Mouse (Mus musculus) stomach, embryonic 16.5 days (tissue): Measurements from ENCODE around the gene Phlda2. TPM values are rescaled to one million over a fixed set of nuclear protein-coding genes. Genes with fewer than 3 reads are reported as not detected.

ENCODE experiments used
- ATAC-seq: fragments of 200-750 bp; cut with Nextera tagmentation; 2 replicates; pipeline ENCODE4 v1.8.0; 2017; ENCODE audit warnings: moderate number of reproducible peaks, moderate TSS enrichment; ENCODE audit not compliant: insufficient read depth, low FRiP score
- H3K27ac ChIP-seq: fragments of 300-500 bp; sonication (generic); 2 replicates; pipeline ENCODE4 v1.5.1; 2014; ENCODE audit warnings: low read length
- H3K27me3 ChIP-seq: fragments of 300-500 bp; sonication (generic); 2 replicates; pipeline ENCODE4 v1.6.1; 2014; ENCODE audit warnings: low read length, control low read depth, mixed read lengths; ENCODE audit not compliant: control insufficient read depth, insufficient read depth
- H3K36me3 ChIP-seq: fragments of 300-500 bp; sonication (generic); 2 replicates; pipeline ENCODE4 v1.6.1; 2014; ENCODE audit warnings: low read length; ENCODE audit not compliant: control insufficient read depth, insufficient read depth
- H3K4me1 ChIP-seq: fragments of 300-500 bp; sonication (generic); 2 replicates; pipeline ENCODE4 v1.6.1; 2014; ENCODE audit warnings: low read length, control low read depth, mixed read lengths; ENCODE audit not compliant: control insufficient read depth, insufficient read depth
- H3K4me2 ChIP-seq: fragments of 300-500 bp; sonication (generic); 2 replicates; pipeline ENCODE4 v1.6.1; 2014; ENCODE audit warnings: low read depth, low read length, mixed read lengths
- H3K4me3 ChIP-seq: fragments of 300-500 bp; sonication (generic); replicated peaks from 2 replicates; pipeline ENCODE4 v1.5.1; 2014; ENCODE audit warnings: mild to moderate bottlenecking, low read length
- H3K9ac ChIP-seq: fragments of 300-500 bp; sonication (generic); 2 replicates; pipeline ENCODE4 v1.6.1; 2014; ENCODE audit warnings: low read length
- H3K9me3 ChIP-seq: fragments of 300-500 bp; sonication (generic); replicated peaks from 2 replicates; pipeline ENCODE4 v1.6.1; 2016; ENCODE audit warnings: low read length, control low read depth; ENCODE audit not compliant: control insufficient read depth
- WGBS: fragments of 180-500 bp; shearing (Covaris S2); extraction: QIAGEN DNeasy Blood & Tissue Kit; methylation state at CpG from one replicate; pipeline ENCODE4 v1.1.7; 2014; 5-methylcytosine and 5-hydroxymethylcytosine counted together
- polyA plus RNA-seq: library from polyadenylated mRNA; unstranded; fragments of >200 nt; fragmentation: Nextera tagmentation; extraction: Ambion mirVana; gene quantifications from 2 replicates; pipeline ENCODE4 v1.2.1, GENCODE M21; 2015

Gene Phlda2
- polyA plus RNA-seq, 1 experiment from 2014 or later, result 12.8 TPM

GRCm38 (mm10) chr7:143493616-143494126, 9.3 kb downstream of the Phlda2 start:
- WGBS, result 74% methylated on average over 6 of the region's 6 CpGs
- no peak overlapping the region for H3K27ac ChIP-seq
- no peak overlapping the region for H3K4me2 ChIP-seq
- H3K36me3 ChIP-seq, result no peaks in the 10 kb centered on the region
- no peak overlapping the region for H3K4me3 ChIP-seq
- no peaks in the 10 kb centered on the region for H3K9me3 ChIP-seq
- no peak overlapping the region for H3K9ac ChIP-seq
- ATAC-seq, result no peak
- no peaks in the 10 kb centered on the region for H3K27me3 ChIP-seq
- H3K4me1 ChIP-seq, result no peaks in the 10 kb centered on the region

DNA sequence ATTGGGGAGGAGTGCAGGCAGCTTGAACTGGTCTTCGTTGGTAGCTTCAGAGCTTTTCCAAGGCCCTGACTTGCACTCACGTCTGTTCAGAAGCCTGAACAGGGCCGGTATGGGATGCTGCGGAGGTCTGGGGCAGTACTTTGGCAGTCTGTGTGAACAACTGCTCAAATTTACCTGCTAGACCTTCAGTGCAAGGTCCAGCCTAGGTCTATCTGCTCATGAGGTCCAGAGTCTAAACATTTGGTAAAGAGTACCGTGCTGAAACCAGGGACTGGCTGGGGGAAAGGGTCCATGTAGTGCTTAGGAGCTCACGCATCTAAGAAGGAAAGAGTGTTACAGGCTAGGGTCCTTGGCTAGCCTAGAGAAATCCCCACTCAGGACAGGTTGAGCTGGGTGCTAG, 13.2 kb downstream of the Phlda2 start:
- Histone ChIP-seq H3K27me3 (no peaks in the 10 kb centered on the region), H3K4me2 (no peak overlapping the region), H3K27ac (no peak overlapping the region), H3K9ac (no peak overlapping the region), H3K36me3 (no peaks in the 10 kb centered on the region), H3K4me3 (no peak overlapping the region), H3K4me1 (no peaks in the 10 kb centered on the region), H3K9me3 (no peaks in the 10 kb centered on the region)
- 79% methylated on average over 6 of the region's 6 CpGs for WGBS
- ATAC-seq, result no peak

GRCm38 (mm10) chr7:143482541-143482940, 20.4 kb downstream of the Phlda2 start:
- H3K9ac ChIP-seq, result no peak overlapping the region
- H3K4me2 ChIP-seq, result no peak overlapping the region
- H3K36me3 ChIP-seq, result no peaks in the 10 kb centered on the region
- no peak overlapping the region for H3K27ac ChIP-seq
- no peaks in the 10 kb centered on the region for H3K9me3 ChIP-seq
- H3K4me1 ChIP-seq, result no peaks in the 10 kb centered on the region
- H3K4me3 ChIP-seq, result no peak overlapping the region
- ATAC-seq, result peak; percentile 23; the same call in 1 of the 2 replicates
- no peaks in the 10 kb centered on the region for H3K27me3 ChIP-seq
- 11% methylated on average over 6 of the region's 6 CpGs for WGBS

GRCm38 (mm10) chr7:143481806-143482387, 21.1 kb downstream of the Phlda2 start:
- Histone ChIP-seq H3K27ac (no peak overlapping the region), H3K4me2 (no peak overlapping the region), H3K36me3 (no peaks in the 10 kb centered on the region), H3K9ac (no peak overlapping the region), H3K4me3 (no peak overlapping the region), H3K9me3 (no peaks in the 10 kb centered on the region), H3K27me3 (no peaks in the 10 kb centered on the region), H3K4me1 (no peaks in the 10 kb centered on the region)
- 47% methylated on average over 5 of the region's 5 CpGs for WGBS
- no peak for ATAC-seq

DNA sequence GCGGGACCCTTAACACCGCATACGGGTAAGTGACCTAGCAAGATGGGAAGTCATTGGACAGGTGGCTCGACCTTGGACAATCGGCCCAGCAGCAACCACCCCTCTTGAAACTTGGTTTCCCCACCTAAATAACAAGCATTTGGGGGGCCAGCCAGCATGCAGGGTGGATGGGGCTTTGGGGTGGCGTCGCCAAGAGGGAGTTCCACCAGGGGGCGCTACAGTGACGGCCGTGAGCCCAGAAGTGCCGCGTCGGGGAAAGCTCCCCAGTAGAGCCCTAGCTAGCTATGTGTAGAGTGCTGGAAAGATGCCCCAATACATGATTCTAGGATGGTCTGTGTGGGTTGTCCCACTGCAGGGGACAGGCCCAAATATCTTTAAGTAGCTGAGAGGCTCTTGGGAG, 22.5 kb downstream of the Phlda2 start:
- Histone ChIP-seq H3K9me3 (no peaks in the 10 kb centered on the region), H3K4me3 (no peak overlapping the region), H3K36me3 (no peaks in the 10 kb centered on the region), H3K9ac (no peak overlapping the region), H3K4me1 (no peaks in the 10 kb centered on the region), H3K27me3 (no peaks in the 10 kb centered on the region), H3K4me2 (no peak overlapping the region), H3K27ac (no peak overlapping the region)
- no peak for ATAC-seq
- 29% methylated on average over 13 of the region's 13 CpGs for WGBS

- Histone ChIP-seq H3K9ac (no peak overlapping the region), H3K4me2 (no peak overlapping the region), H3K27ac (no peak overlapping the region), H3K9me3 (no peaks in the 10 kb centered on the region), H3K36me3 (no peaks in the 10 kb centered on the region), H3K4me3 (no peak overlapping the region), H3K27me3 (no peaks in the 10 kb centered on the region), H3K4me1 (peaks cover 6% of the 10 kb centered on the region; the same call in 1 of the 2 replicates)
- 87% methylated on average over 5 of the region's 5 CpGs for WGBS
- no peak for ATAC-seq
These were observed 25.1 kb downstream of the Phlda2 start for GRCm38 (mm10) chr7:143477800-143478199.

GRCm38 (mm10) chr7:143476702-143477335, 26.1 kb downstream of the Phlda2 start:
- no peak for ATAC-seq
- H3K9ac ChIP-seq, result no peak overlapping the region
- 77% methylated on average over 3 of the region's 3 CpGs for WGBS
- H3K4me1 ChIP-seq, result peaks cover 6% of the 10 kb centered on the region; the same call in 1 of the 2 replicates
- H3K9me3 ChIP-seq, result no peaks in the 10 kb centered on the region
- no peak overlapping the region for H3K4me3 ChIP-seq
- no peak overlapping the region for H3K4me2 ChIP-seq
- H3K27me3 ChIP-seq, result no peaks in the 10 kb centered on the region
- H3K36me3 ChIP-seq, result no peaks in the 10 kb centered on the region
- H3K27ac ChIP-seq, result no peak overlapping the region

DNA sequence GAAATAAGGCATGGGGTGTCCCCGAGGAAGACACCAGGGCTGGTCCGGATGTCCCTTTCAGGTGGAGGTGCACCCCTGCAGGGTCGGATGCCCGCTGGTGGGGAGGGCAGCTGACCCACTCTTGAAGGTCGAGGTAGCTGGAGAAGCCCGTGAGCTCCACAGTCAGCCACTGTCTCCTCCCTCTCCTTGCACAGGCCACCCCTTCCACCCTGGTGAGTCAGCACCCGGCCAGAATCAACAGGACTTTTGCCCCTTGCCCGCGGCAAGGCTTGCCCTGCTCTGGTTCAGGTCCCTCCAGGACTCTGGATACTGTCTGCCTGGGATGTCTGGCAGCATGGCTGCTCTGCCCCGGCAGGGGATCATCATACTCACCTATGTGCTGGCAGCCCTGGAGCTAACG, 27.1 kb downstream of the Phlda2 start:
- H3K4me3 ChIP-seq, result no peak overlapping the region
- no peaks in the 10 kb centered on the region for H3K9me3 ChIP-seq
- H3K27me3 ChIP-seq, result no peaks in the 10 kb centered on the region
- H3K4me2 ChIP-seq, result no peak overlapping the region
- H3K27ac ChIP-seq, result no peak overlapping the region
- H3K4me1 ChIP-seq, result peaks cover 6% of the 10 kb centered on the region; the same call in 1 of the 2 replicates
- no peak overlapping the region for H3K9ac ChIP-seq
- H3K36me3 ChIP-seq, result no peaks in the 10 kb centered on the region
- ATAC-seq, result peak; percentile 35; the same call in 1 of the 2 replicates
- 60% methylated on average over 11 of the region's 11 CpGs for WGBS

DNA sequence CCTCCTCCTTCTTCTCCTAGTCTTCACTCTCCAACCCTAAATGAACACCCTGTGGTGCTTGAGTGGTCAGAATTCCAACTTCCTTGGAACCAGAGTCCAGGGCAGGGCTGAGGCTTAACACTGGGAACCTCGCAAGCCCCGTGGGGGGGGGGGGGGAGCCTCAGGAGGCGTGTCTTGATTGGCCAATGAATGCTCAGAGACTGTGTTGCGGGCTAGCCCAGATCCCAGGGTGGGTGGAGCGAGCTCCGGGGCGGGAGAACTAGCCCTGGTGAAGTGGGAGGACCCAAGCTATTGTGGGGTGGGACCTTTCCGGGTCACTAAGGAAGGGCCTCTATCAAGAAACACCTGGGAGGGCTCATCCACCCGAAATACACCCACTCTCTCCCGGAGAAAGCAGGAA, 28.1 kb downstream of the Phlda2 start:
- H3K36me3 ChIP-seq, result no peaks in the 10 kb centered on the region
- peak overlapping the region; percentile 47 for H3K4me2 ChIP-seq
- no peak overlapping the region for H3K9ac ChIP-seq
- WGBS, result 29% methylated on average over 10 of the region's 10 CpGs
- H3K9me3 ChIP-seq, result no peaks in the 10 kb centered on the region
- no peak overlapping the region for H3K27ac ChIP-seq
- H3K4me1 ChIP-seq, result peaks cover 6% of the 10 kb centered on the region; the same call in 1 of the 2 replicates
- H3K27me3 ChIP-seq, result no peaks in the 10 kb centered on the region
- H3K4me3 ChIP-seq, result no peak overlapping the region
- peak; percentile 38; the same call in 1 of the 2 replicates for ATAC-seq
